Mouse (Mus musculus) gastrocnemius, postnatal 25 days (tissue): ENCODE measurements around the gene Kcnj11. TPM values are rescaled to one million over a fixed set of nuclear protein-coding genes. Genes with fewer than 3 reads are reported as not detected.

ENCODE experiments used
- DNase-seq: peaks from one replicate; pipeline ENCODE4 v3.0.0; 2022
- total RNA-seq, 2 experiments: library from RNA; stranded (reverse); gene quantifications; 1 replicate in 1 of 2; 2 replicates in 1 of 2; pipeline ENCODE4 v1.2.3; 2021

Kcnj11 gene
- total RNA-seq, 2 experiments from 2014 or later, result 74.8 to 77.5 TPM

GRCm38 (mm10) chr7:46104256-46104915 lies 3.8 kb upstream of the Kcnj11 start:
- DNase-seq, result no peak

DNA sequence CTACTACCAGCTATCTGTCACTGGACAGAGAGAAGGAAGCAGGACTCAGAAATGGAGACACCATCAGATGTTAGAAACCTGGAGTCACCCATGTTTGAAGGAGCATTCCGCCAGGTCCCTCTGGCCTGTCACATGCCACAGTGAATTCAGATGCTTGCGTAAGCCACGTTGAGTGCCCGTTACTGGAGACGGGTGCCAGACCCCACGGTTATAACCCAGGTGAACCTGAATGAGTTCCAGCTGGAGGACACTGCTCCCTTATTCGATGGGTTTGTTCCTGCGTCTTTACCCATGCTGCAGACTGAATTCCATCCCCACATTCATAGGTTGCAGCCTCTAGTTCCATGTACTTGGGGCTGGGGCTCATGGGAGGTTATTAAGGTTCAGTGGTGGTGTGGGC lies 3.2 kb upstream of the Kcnj11 start:
- no peak for DNase-seq

DNA sequence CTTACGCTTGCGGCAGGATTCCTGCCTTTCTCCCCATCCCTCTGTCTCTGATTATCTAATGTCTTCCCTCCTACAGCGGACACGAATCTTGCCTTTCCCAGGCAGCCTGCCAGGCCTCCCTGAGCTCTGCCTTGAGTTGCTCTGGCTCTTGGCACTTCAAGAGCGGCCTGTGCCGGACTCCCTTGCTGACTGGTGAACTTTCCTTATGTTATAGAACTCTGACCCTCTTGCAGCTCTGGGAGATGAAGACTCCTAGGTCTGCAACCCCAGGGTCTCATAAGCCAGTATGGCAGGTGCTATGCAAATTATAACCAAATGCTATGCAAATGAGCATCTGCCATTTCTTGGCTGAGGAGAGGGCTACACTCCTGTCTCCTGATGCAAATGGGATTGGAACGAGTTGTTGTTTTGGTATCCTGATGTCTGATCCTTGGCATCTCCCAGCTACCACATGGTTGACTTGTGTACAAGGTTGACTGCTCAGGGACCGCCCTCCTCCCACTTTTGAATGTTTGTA lies 2.6 kb upstream of the Kcnj11 start:
- DNase-seq, result no peak

GRCm38 (mm10) chr7:46099682-46100081 lies 882 bp downstream of the Kcnj11 start:
- DNase-seq, result peak; percentile 26

GRCm38 (mm10) chr7:46098919-46099286 lies 1.7 kb downstream of the Kcnj11 start:
- no peak for DNase-seq

DNA sequence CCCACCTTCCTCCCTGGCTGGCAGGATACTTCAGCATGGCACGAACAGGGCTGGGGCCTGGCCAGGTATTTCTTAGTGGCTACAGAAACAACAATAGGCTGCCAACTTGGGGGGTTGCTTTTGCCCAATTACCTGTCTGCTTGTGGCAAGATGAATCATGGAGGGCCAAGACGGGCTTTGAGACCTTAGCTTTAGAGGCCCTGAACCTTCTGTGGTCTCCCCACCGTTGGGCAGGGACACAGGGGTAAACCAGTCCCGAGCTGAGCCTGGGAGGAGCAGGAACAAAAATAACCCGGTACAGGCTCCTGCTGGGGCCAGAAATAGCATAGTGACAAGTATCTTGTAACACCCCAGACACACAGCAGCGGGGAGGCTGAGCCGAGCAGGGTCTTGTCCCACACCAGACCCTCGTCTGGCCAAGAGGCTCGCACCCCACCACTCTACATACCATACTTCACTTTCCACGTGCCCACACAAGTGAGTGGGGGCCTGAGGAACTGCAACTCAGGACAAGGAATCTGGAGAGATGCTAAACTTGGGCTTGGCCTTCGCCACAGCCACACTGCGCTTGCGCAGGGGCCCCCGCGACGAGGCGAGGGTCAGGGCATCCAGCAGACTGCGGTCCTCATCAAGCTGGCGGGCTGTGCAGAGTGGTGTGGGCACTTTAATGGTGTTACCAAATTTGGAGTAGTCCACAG lies 2.2 kb downstream of the Kcnj11 start:
- DNase-seq, result peak; percentile 71

- peak; percentile 67 for DNase-seq
These were observed 3.2 kb downstream of the Kcnj11 start for GRCm38 (mm10) chr7:46097319-46097783.

DNA sequence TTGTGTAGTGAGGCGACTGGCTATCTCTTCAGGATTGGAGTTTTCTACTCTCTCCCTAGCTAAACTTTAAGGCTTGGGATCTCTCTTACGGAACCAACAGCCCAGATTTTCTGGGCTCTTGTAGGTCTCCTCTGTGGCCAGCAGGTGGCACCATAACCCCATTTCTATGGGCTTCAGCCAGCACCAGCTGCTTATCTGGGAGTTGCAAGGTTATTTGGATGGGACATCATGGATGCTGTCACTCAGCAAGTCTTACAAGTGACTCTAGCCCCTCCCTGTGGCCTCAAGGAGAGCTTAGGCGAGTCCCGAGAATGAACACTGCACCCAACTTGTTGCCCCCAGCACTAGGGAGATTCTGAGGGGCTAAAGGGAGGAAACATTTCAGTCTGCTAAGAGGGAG lies 4.4 kb downstream of the Kcnj11 start:
- DNase-seq, result peak; percentile 41

DNA sequence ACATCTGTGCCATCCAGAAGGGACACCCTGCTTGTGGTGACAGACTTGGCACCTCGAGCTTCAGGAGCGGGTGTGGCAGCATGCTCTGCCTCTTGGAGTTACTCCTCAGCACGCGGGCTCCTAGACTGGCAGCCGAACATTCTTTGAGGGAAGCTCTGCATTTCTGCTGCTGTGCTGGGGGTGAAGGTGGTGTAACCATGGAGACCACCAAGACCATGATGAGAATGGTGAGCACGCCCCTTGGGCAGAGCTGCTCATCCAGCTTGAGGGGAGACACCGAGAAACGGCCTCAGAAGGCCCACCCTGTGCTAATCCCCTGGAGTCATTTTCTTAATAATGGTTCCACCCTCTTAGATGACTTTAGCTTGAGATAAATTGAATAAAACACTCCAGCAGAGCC lies 7.8 kb downstream of the Kcnj11 start:
- DNase-seq, result no peak

GRCm38 (mm10) chr7:46088241-46088640 lies 12.3 kb downstream of the Kcnj11 start:
- DNase-seq, result no peak

GRCm38 (mm10) chr7:46086378-46086777 lies 14.2 kb downstream of the Kcnj11 start:
- no peak for DNase-seq

- DNase-seq, result no peak
These were observed 15.6 kb downstream of the Kcnj11 start for GRCm38 (mm10) chr7:46084839-46085513.

DNA sequence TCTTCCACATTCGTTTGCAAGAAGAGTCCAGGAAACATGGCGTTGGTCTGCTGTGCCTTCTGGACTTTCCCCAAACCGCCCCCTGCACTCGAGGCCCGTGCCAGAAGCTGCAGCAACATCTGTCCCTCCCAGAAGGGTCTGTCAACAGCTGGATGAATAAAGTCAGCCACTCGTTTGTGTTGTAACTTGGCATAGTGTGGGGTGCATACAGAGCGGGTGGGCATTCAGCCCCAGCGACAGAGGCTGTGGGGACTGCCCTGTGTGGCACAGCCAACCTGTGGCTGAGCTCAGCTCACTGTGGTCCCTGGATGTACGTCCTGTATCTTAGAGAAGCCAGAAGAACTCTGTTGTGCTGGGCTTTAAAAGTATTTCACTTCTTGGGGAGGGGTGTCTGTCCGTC lies 16.5 kb downstream of the Kcnj11 start:
- no peak for DNase-seq

GRCm38 (mm10) chr7:46077675-46078074 lies 22.9 kb downstream of the Kcnj11 start:
- no peak for DNase-seq

GRCm38 (mm10) chr7:46076844-46077243 lies 23.7 kb downstream of the Kcnj11 start:
- DNase-seq, result no peak

DNA sequence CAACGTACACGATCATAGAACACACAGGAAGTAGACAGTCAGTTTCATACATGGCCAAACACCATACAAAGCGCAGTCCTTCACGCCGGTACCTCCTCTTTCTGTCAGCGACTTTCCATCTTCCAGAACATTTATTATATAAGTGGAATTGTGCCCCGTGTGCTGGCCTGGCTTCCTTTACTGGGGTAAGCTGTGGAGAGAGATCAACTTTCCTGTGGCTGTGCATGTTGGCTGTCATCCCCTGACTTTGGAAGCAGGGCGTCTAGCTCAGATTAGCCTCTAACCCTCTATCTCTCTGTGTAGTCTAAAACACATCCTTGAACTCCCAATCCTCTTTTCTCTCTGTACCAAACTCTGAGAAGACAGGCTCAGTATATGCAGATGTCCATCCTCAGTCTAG lies 31.7 kb downstream of the Kcnj11 start:
- DNase-seq, result peak; percentile 24

GRCm38 (mm10) chr7:46063296-46063695 lies 37.3 kb downstream of the Kcnj11 start:
- no peak for DNase-seq

- no peak for DNase-seq
These were observed 39.0 kb downstream of the Kcnj11 start for GRCm38 (mm10) chr7:46061614-46062013.

- DNase-seq, result no peak
These were observed 39.9 kb downstream of the Kcnj11 start for GRCm38 (mm10) chr7:46060688-46061087.

DNA sequence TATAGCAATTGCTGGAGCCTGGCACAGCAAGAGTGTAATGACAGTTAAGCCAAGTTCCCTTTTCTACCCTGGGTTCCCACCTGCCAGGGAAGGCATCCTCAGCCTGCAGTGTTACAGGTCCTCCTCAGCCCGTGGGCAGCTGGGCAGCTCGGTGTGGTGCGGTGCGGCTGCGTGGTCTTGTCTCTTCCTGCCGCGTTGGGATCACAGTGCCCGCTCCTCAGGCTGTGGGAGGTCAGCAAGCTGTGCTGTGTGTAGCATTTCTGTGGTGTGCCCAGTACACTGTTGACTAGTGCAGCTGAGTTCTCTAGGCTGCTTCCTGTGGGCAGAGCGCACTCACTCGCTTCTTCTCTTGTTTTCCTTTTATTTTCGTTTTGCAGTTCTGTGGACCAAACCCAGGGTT lies 41.7 kb downstream of the Kcnj11 start:
- DNase-seq, result no peak

GRCm38 (mm10) chr7:46053566-46053965 lies 47.0 kb downstream of the Kcnj11 start:
- no peak for DNase-seq

- DNase-seq, result no peak
These were observed 48.3 kb downstream of the Kcnj11 start for GRCm38 (mm10) chr7:46052161-46052821.

DNA sequence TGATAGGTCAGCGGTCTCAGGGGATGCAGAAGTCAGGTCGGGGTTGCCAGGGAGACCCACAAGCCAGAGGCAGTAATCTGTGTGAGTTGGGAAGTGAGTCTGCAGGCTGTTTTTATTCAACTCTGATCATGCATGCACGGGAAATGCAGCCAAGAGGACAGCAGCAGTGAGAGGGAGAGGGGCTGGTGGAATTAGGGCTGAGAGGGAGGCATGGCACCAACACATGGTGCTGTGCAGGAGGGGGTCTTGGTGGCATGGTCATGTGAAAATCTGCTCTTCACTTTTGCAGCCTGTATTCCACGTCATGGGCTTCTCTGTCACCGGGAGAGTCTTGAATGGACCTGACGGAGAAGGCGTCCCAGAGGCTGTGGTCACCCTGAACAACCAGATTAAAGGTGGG lies 50.6 kb downstream of the Kcnj11 start:
- no peak for DNase-seq
